Mouse (Mus musculus) heart, embryonic 16.5 days (tissue): Measurements from ENCODE around the gene Gm20458. TPM values are rescaled to one million over a fixed set of nuclear protein-coding genes. Genes with fewer than 3 reads are reported as not detected.

Experiments used
- ATAC-seq: fragments of 200-750 bp; cut with Nextera tagmentation; replicated peaks from 2 replicates; pipeline ENCODE4 v1.8.0; 2017; ENCODE audit warnings: moderate number of reproducible peaks; ENCODE audit not compliant: insufficient read depth, low FRiP score; ENCODE audit errors: extremely low read depth
- H3K27ac ChIP-seq: fragments of 300-500 bp; sonication (generic); 2 replicates; pipeline ENCODE4 v1.5.1; 2014; ENCODE audit warnings: mild to moderate bottlenecking, low read length, control low read depth, moderate library complexity
- H3K27me3 ChIP-seq: fragments of 300-500 bp; sonication (generic); 2 replicates; pipeline ENCODE4 v1.6.1; 2014; ENCODE audit warnings: low read length, mixed read lengths; ENCODE audit not compliant: control insufficient read depth, insufficient read depth
- H3K36me3 ChIP-seq: fragments of 300-500 bp; sonication (generic); 2 replicates; pipeline ENCODE4 v1.6.1; 2014; ENCODE audit not compliant: control insufficient read depth, insufficient read depth
- H3K4me1 ChIP-seq: fragments of 300-500 bp; sonication (generic); 2 replicates; pipeline ENCODE4 v1.6.1; 2014; ENCODE audit warnings: low read length, mixed read lengths; ENCODE audit not compliant: control insufficient read depth, insufficient read depth
- H3K4me2 ChIP-seq: fragments of 300-500 bp; sonication (generic); 2 replicates; pipeline ENCODE4 v1.6.1; 2014; ENCODE audit warnings: low read depth, mild to moderate bottlenecking, control low read depth, low read length
- H3K4me3 ChIP-seq: fragments of 300-500 bp; sonication (generic); 2 replicates; pipeline ENCODE4 v1.5.1; 2014; ENCODE audit warnings: mild to moderate bottlenecking, control low read depth, low read length
- H3K9ac ChIP-seq: fragments of 300-500 bp; sonication (generic); 2 replicates; pipeline ENCODE4 v1.6.1; 2014; ENCODE audit warnings: low read length, control low read depth
- H3K9me3 ChIP-seq: fragments of 300-500 bp; sonication (generic); replicated peaks from 2 replicates; pipeline ENCODE4 v1.6.1; 2016; ENCODE audit warnings: low read length; ENCODE audit not compliant: control insufficient read depth
- WGBS: fragments of 180-500 bp; shearing (Covaris S2); extraction: QIAGEN DNeasy Blood & Tissue Kit; methylation state at CpG from one replicate; pipeline ENCODE4 v1.1.7; 2014; 5-methylcytosine and 5-hydroxymethylcytosine counted together
- polyA plus RNA-seq: library from polyadenylated mRNA; unstranded; fragments of >200 nt; fragmentation: Nextera tagmentation; extraction: Ambion mirVana; gene quantifications from 2 replicates; pipeline ENCODE4 v1.2.1, GENCODE M21; 2015

The Gm20458 gene
- polyA plus RNA-seq, 1 experiment from 2014 or later, result 12.1 TPM

DNA sequence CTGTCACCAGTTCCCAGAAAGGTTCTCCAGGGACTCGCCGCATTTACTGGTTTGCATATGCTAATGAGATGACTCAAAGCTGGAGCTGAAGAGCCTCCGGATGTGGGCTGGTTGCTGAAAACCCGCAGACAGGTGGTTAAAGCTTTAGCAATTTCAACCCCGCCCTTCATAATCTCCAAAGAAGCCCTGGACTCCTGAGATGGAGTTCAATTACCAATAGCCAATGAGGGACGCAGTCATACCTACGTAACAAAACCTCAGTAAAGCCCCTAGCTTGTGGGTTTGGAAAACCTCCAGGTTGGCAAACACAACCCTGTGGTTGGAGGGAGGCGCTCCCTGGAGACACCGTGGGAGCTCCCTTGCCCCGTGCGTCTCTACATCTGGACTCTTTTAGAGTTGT, 61.1 kb downstream of the Gm20458 start:
- Histone ChIP-seq H3K9ac (no peak overlapping the region), H3K27me3 (peaks cover 10% of the 10 kb centered on the region; the same call in 1 of the 2 replicates), H3K36me3 (no peaks in the 10 kb centered on the region), H3K4me3 (no peak overlapping the region), H3K27ac (no peak overlapping the region), H3K4me2 (peak overlapping the region; percentile 15; the same call in 1 of the 2 replicates), H3K4me1 (no peaks in the 10 kb centered on the region; the same call in 1 of the 2 replicates), H3K9me3 (peaks cover 3% of the 10 kb centered on the region)
- 11% methylated on average over 11 of the region's 11 CpGs for WGBS
- peak; percentile 23; the same call in 1 of the 2 replicates for ATAC-seq

DNA sequence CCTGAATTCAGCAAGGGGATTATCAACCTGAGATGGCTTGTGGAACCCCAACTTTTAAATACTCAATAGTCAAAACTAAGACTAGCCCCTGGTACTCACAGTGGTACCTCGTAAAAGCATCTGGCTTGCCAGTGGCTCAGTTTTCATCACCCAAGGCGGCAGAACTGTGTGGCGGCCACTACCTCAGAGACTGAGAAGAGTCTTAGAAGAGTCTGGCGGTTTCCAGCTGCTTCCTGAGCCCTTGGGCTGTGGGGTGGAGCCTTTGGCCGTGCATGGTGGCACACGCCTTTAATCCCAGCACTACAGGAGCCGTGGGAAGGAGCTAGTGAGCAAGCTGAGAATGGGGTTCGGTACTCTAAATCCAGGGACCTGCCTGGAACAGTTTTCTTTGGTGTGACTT, 61.5 kb downstream of the Gm20458 start:
- no peak overlapping the region for H3K27ac ChIP-seq
- H3K9me3 ChIP-seq, result peaks cover 3% of the 10 kb centered on the region
- H3K9ac ChIP-seq, result no peak overlapping the region
- no peaks in the 10 kb centered on the region for H3K36me3 ChIP-seq
- 28% methylated on average over 8 of the region's 8 CpGs for WGBS
- H3K27me3 ChIP-seq, result peaks cover 10% of the 10 kb centered on the region; the same call in 1 of the 2 replicates
- H3K4me2 ChIP-seq, result peak overlapping the region; percentile 15; the same call in 1 of the 2 replicates
- H3K4me3 ChIP-seq, result no peak overlapping the region
- no peak for ATAC-seq
- no peaks in the 10 kb centered on the region; the same call in 1 of the 2 replicates for H3K4me1 ChIP-seq

DNA sequence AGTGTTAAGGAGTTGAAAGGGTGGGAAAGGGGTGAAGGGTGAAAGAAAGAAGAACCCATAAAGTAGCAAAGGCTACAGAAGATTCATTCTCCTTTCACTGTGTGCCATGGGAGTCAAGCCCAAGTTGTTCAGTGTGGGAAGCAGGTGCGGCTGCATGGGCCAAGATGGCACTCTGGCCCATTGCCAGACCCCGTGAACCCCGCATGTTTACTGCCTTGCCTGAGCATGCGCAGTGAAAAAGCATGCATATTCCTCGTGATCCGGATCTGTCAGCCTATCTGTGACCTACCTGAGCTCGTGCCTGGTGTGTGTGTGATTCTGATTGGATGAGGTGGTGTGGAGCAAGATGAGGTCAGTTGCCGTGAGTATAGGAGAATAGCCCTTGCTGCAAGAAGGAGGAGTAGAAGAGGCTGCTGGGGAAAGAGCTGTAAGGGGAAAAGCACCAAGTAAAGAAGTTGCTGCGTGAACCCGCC, 62.6 kb downstream of the Gm20458 start:
- 74% methylated on average over 10 of the region's 10 CpGs for WGBS
- Histone ChIP-seq H3K4me3 (no peak overlapping the region), H3K4me2 (no peak overlapping the region), H3K27ac (no peak overlapping the region), H3K36me3 (no peaks in the 10 kb centered on the region), H3K27me3 (peaks cover 10% of the 10 kb centered on the region; the same call in 1 of the 2 replicates), H3K4me1 (no peaks in the 10 kb centered on the region; the same call in 1 of the 2 replicates), H3K9me3 (peaks cover 3% of the 10 kb centered on the region), H3K9ac (no peak overlapping the region)
- ATAC-seq, result no peak

DNA sequence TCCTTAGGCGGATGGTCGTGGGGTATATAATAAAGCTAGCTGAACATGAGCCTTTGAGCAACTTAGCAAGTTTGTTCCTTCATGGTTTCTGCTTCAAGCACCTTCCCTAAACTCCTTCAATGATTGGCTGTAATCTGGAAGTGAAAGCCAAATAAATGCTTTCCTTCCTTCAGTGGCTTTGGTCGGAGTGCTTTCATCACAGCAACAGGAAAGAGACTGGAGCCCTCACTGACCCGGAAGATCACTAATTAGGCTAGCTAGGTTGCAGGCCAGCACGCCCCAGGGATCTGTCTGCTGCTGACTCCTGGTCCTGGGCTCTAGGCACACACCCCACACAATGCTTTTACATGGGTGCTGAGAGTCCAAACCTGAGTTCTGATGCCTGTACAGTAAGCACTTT, 67.8 kb downstream of the Gm20458 start:
- H3K36me3 ChIP-seq, result no peaks in the 10 kb centered on the region
- 0 out of 2 replicates have a peak, but pooled peaks cover 2% of the 10 kb centered on the region for H3K9me3 ChIP-seq
- H3K4me1 ChIP-seq, result no peaks in the 10 kb centered on the region
- H3K4me3 ChIP-seq, result no peak overlapping the region
- no peak overlapping the region for H3K4me2 ChIP-seq
- no peak overlapping the region for H3K9ac ChIP-seq
- no peak overlapping the region for H3K27ac ChIP-seq
- ATAC-seq, result no peak
- WGBS, result 61% methylated on average over 5 of the region's 5 CpGs
- no peaks in the 10 kb centered on the region for H3K27me3 ChIP-seq

DNA sequence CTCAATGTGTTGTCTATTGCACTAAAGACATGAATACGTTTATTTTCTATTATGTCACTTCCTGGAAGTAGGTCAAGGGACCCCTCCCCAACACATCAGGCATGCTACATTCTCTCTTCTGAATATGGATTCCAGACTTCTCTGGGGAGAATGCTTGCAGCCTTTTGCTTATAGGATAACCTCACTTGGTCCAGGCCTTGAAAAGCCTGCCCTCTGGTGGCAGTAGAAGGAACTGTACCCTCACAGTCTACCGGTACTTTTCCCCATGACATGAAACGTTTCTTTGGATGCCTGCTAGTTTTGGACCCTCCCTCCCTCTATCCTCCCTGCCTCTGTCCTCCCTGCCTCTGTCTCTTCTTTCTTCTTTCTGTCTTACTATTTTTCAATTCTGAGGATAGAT, 70.4 kb downstream of the Gm20458 start:
- no peak overlapping the region for H3K4me3 ChIP-seq
- no peaks in the 10 kb centered on the region for H3K4me1 ChIP-seq
- 0 out of 2 replicates have a peak, but pooled peaks cover 2% of the 10 kb centered on the region for H3K9me3 ChIP-seq
- H3K27ac ChIP-seq, result no peak overlapping the region
- no peak for ATAC-seq
- WGBS, result 6% methylated on average over 3 of the region's 3 CpGs
- H3K27me3 ChIP-seq, result no peaks in the 10 kb centered on the region
- H3K9ac ChIP-seq, result no peak overlapping the region
- H3K36me3 ChIP-seq, result no peaks in the 10 kb centered on the region
- H3K4me2 ChIP-seq, result no peak overlapping the region

DNA sequence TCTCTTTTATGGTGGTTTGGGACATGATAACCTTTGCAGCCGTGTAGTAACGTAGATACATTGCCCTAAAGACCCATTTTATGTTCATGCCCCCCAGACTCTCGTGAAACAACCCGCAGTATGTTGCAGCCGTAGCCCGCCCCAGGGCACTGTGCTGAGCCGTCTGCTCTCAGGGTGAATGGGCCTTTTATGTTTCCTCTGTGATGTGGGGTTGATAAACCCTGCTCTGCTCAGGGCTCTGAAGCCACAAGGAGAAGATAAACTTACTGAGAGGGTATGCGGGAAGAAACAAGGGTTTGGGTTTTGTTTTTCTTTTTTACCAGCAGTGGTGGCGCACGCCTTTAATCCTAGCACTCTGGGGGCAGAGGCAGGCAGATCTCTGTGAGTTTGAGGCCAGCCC, 73.5 kb downstream of the Gm20458 start:
- H3K27me3 ChIP-seq, result peaks cover 2% of the 10 kb centered on the region; the same call in 1 of the 2 replicates
- no peak overlapping the region for H3K4me2 ChIP-seq
- 64% methylated on average over 10 of the region's 10 CpGs for WGBS
- H3K9ac ChIP-seq, result no peak overlapping the region
- no peak; the same call in 1 of the 2 replicates for ATAC-seq
- H3K27ac ChIP-seq, result no peak overlapping the region
- H3K4me1 ChIP-seq, result no peaks in the 10 kb centered on the region
- H3K4me3 ChIP-seq, result no peak overlapping the region
- H3K36me3 ChIP-seq, result no peaks in the 10 kb centered on the region
- H3K9me3 ChIP-seq, result 0 out of 2 replicates have a peak, but pooled peaks cover 2% of the 10 kb centered on the region

DNA sequence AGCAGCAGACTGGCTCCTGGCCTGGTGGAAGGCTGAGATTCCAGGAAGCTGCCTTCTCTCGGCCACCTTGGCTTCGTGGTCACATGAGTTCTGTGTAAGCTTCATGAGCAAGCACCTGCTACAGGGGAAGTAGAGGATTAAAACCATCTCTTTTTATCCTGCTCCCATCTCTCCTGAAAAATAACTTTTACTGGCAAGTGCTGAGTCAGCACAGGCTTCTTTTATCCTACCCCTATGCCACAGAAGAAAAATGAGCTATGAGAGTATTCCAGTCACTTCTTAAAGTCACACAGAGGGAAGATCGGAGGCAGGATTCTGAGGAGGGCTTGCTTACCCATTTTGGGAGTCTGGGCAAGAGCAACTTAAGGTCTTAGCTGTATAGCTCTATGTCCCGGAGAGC, 76.2 kb downstream of the Gm20458 start:
- H3K27ac ChIP-seq, result no peak overlapping the region
- H3K9me3 ChIP-seq, result no peaks in the 10 kb centered on the region
- ATAC-seq, result no peak
- H3K27me3 ChIP-seq, result peaks cover 4% of the 10 kb centered on the region; the same call in 1 of the 2 replicates
- no peak overlapping the region for H3K4me3 ChIP-seq
- no peaks in the 10 kb centered on the region for H3K36me3 ChIP-seq
- 72% methylated on average over 4 of the region's 4 CpGs for WGBS
- H3K9ac ChIP-seq, result no peak overlapping the region
- H3K4me2 ChIP-seq, result no peak overlapping the region
- no peaks in the 10 kb centered on the region for H3K4me1 ChIP-seq

Other genes with a start within 250 kb of the Gm20458 start
- gene Wfdc15b, start 239.3 kb upstream of the Gm20458 start, polyA plus RNA-seq, result 0.32 TPM in 1 of 2 replicates, not detected in the other
- gene Svs2, start 222.5 kb upstream of the Gm20458 start, polyA plus RNA-seq, result not detected in 2 replicates
- gene Svs3b, start 204.3 kb upstream of the Gm20458 start, polyA plus RNA-seq, result not detected in 2 replicates
- gene Svs4, start 182.5 kb upstream of the Gm20458 start, polyA plus RNA-seq, result not detected in 2 replicates
- not detected in 2 replicates for gene Svs3a, start 171.7 kb upstream of the Gm20458 start, polyA plus RNA-seq
- gene Svs6, start 144.2 kb upstream of the Gm20458 start, polyA plus RNA-seq, result not detected in 2 replicates
- gene Svs5, start 128.2 kb upstream of the Gm20458 start, polyA plus RNA-seq, result not detected in 2 replicates
- 0.60 and 1.4 TPM in 2 replicates for gene Slpi, start 71.9 kb upstream of the Gm20458 start, polyA plus RNA-seq
- gene Rbpjl, start 57.8 kb upstream of the Gm20458 start, polyA plus RNA-seq, result 0.49 and 1.7 TPM in 2 replicates
- gene Matn4, start 55.8 kb upstream of the Gm20458 start, polyA plus RNA-seq, result 7.2 and 8.9 TPM in 2 replicates
- gene Sdc4, start 17.1 kb upstream of the Gm20458 start, polyA plus RNA-seq, result 48.0 and 61.1 TPM in 2 replicates
- 33.4 and 41.7 TPM in 2 replicates for gene Sys1, start 4.0 kb upstream of the Gm20458 start, polyA plus RNA-seq
- not detected in 2 replicates for gene Trp53tg5, start 12.8 kb downstream of the Gm20458 start, polyA plus RNA-seq
- 10.6 and 16.4 TPM in 2 replicates for gene Dbndd2, start 25.1 kb downstream of the Gm20458 start, polyA plus RNA-seq
- gene Pigt, start 36.6 kb downstream of the Gm20458 start, polyA plus RNA-seq, result 45.3 and 46.2 TPM in 2 replicates
- 21.3 and 50.0 TPM in 2 replicates for gene Wfdc2, start 101.4 kb downstream of the Gm20458 start, polyA plus RNA-seq
- not detected in 2 replicates for gene Spint3, start 112.5 kb downstream of the Gm20458 start, polyA plus RNA-seq
- gene Wfdc6a, start 124.5 kb downstream of the Gm20458 start, polyA plus RNA-seq, result 0.19 and 0.30 TPM in 2 replicates
- not detected in 2 replicates for gene Eppin, start 132.6 kb downstream of the Gm20458 start, polyA plus RNA-seq
- not detected in 2 replicates for gene Wfdc6b, start 152.6 kb downstream of the Gm20458 start, polyA plus RNA-seq
- not detected in 2 replicates for gene Wfdc8, start 152.7 kb downstream of the Gm20458 start, polyA plus RNA-seq
- not detected in 2 replicates for gene Wfdc16, start 177.8 kb downstream of the Gm20458 start, polyA plus RNA-seq
- gene Wfdc10, start 195.1 kb downstream of the Gm20458 start, polyA plus RNA-seq, result 0.35 TPM in 1 of 2 replicates, not detected in the other
- gene Wfdc9, start 195.6 kb downstream of the Gm20458 start, polyA plus RNA-seq, result not detected in 2 replicates
- gene Wfdc11, start 213.1 kb downstream of the Gm20458 start, polyA plus RNA-seq, result not detected in 2 replicates
- 0.35 TPM in 1 of 2 replicates, not detected in the other for gene Wfdc13, start 224.1 kb downstream of the Gm20458 start, polyA plus RNA-seq
- not detected in 2 replicates for gene Spint4, start 237.5 kb downstream of the Gm20458 start, polyA plus RNA-seq